Mouse (Mus musculus) embryonic facial prominence, embryonic 12.5 days (tissue): ENCODE data around the gene Pold1. TPM values are rescaled to one million over a fixed set of nuclear protein-coding genes. Genes with fewer than 3 reads are reported as not detected.
A peak's percentile ranks its signal among the peaks of the same experiment; 100 is the strongest.

Experiments
- ATAC-seq: fragments of 200-750 bp; cut with Nextera tagmentation; 2 replicates; pipeline ENCODE4 v1.8.0; 2017; ENCODE audit not compliant: insufficient number of reproducible peaks, insufficient read depth, low FRiP score, low TSS enrichment
- H3K27ac ChIP-seq: fragments of 300-500 bp; sonication (generic); 2 replicates; pipeline ENCODE4 v1.5.1; 2016; ENCODE audit warnings: mild to moderate bottlenecking
- H3K27me3 ChIP-seq: fragments of 300-500 bp; sonication (generic); 2 replicates; pipeline ENCODE4 v1.6.1; 2016; ENCODE audit warnings: mild to moderate bottlenecking, moderate library complexity
- H3K36me3 ChIP-seq: fragments of 300-500 bp; sonication (generic); 2 replicates; pipeline ENCODE4 v1.6.1; 2016; ENCODE audit warnings: mild to moderate bottlenecking
- H3K4me1 ChIP-seq: fragments of 300-500 bp; sonication (generic); 2 replicates; pipeline ENCODE4 v1.6.1; 2016
- H3K4me2 ChIP-seq: fragments of 300-500 bp; sonication (generic); replicated peaks from 2 replicates; pipeline ENCODE4 v1.6.1; 2016; ENCODE audit warnings: mild to moderate bottlenecking, moderate library complexity
- H3K4me3 ChIP-seq: fragments of 300-500 bp; sonication (generic); 2 replicates; pipeline ENCODE4 v1.5.1; 2016; ENCODE audit warnings: mild to moderate bottlenecking
- H3K9ac ChIP-seq: fragments of 300-500 bp; sonication (generic); 2 replicates; pipeline ENCODE4 v1.6.1; 2016; ENCODE audit warnings: mild to moderate bottlenecking, moderate library complexity
- H3K9me3 ChIP-seq: fragments of 300-500 bp; sonication (generic); 2 replicates; pipeline ENCODE4 v1.6.1; 2016; ENCODE audit warnings: mild to moderate bottlenecking, moderate library complexity
- WGBS: fragments of 180-500 bp; shearing (Covaris S2); methylation state at CpG from one replicate; pipeline ENCODE4 v1.1.7; 2016; 5-methylcytosine and 5-hydroxymethylcytosine counted together
- polyA plus RNA-seq: library from polyadenylated mRNA; unstranded; fragments of >200 nt; fragmentation: Nextera tagmentation; extraction: Ambion mirVana; gene quantifications from 2 replicates; pipeline ENCODE4 v1.2.1, GENCODE M21; 2016

The Pold1 gene
- polyA plus RNA-seq, 1 experiment from 2014 or later = 125 TPM

DNA sequence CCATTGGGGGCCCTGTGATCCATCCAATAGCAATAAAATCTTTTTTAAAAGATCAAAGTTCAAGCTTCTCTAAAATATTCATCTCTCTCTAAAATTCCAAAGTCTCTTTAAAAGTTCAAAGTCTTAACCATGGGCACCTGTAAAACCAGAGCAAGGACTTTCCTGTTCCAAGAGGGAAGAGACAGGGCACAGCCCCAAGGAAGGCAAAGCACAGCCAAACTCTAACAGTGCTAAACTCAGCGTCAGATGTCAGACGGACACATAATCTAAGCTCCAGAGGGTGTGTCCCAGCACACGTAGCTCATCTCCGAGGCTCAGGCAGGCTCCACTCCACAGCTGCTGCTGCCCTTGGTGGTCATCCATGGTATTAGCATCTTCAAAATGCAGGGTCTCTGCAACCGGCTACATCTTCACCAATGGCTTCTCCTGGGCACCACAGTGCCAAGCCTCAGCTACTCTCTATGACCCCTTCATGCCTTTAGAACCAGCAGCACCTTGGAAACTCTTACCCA is 27.7 kb upstream of the Pold1 start:
- H3K36me3 ChIP-seq = no peaks in the 10 kb centered on the region
- H3K9ac ChIP-seq = no peak overlapping the region
- no peak overlapping the region for H3K4me2 ChIP-seq
- no peaks in the 10 kb centered on the region for H3K4me1 ChIP-seq
- 0 out of 2 replicates have a peak, but pooled peaks cover 3% of the 10 kb centered on the region for H3K9me3 ChIP-seq
- H3K27me3 ChIP-seq = no peaks in the 10 kb centered on the region
- no peak for ATAC-seq
- H3K4me3 ChIP-seq = no peak overlapping the region
- 43% methylated on average over 5 of the region's 5 CpGs for WGBS
- no peak overlapping the region for H3K27ac ChIP-seq

DNA sequence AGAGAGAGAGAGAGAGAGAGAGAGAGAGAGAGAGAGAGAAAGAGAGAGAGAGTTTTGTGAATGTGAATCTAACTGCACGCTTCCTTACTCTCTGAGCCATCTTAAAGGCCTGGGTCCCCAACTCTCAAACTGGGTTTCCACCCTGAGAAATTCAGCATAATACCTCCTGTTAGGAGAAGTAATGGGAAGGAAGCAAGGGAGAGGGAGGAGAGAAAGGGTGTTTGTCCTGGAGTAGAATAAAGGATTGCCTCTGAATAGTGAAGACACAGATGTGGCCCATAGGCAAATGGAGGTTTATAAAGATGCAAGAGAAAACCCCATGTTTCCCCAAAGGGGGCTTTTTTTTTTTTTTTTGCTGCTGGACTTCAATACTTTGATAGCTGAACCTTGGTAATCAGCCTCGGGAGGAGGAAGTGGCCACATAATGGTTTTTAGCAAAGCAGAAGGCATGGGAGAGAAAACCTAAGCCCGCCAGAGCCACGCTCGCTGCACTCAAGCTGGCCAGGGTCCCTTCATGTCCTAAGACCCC is 24.4 kb upstream of the Pold1 start:
- no peak for ATAC-seq
- Histone ChIP-seq H3K4me1 (no peaks in the 10 kb centered on the region), H3K9me3 (no peaks in the 10 kb centered on the region), H3K4me2 (no peak overlapping the region), H3K27me3 (no peaks in the 10 kb centered on the region), H3K27ac (no peak overlapping the region), H3K9ac (no peak overlapping the region), H3K36me3 (no peaks in the 10 kb centered on the region), H3K4me3 (no peak overlapping the region)
- 70% methylated on average over 5 of the region's 5 CpGs for WGBS

DNA sequence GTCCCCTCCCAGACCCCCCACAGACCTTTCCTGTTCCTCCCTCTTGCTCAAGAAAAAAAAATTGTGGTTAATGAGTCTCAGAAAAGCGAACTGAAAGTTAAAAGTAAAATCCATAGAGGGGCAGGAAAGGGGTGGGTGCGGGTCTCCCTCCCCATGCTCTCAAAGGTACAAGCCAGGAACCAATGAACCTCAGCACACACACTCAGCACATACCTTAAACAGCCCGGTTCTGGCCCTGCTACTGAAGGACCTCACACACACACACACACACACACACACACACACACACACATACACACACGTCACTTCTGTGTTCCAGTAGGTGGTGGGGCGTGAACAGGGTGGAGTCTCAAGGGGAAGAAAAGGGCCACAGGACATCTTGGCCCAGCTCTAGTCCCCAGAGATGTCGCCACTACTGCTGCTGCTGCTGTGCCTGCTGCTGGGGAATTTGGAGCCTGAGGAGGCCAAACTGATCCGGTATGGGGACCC is 23.6 kb upstream of the Pold1 start, which contains the start of gene Napsa:
Napsa (plus strand) TSS at position 168 of the 489 bp plus-strand sequence.
- Histone ChIP-seq H3K4me2 (no peak within 1 kb of the TSS), H3K4me1 (no peaks in the 10 kb centered on the region), H3K9me3 (no peaks in the 10 kb centered on the region), H3K27ac (no peak within 1 kb of the TSS), H3K36me3 (no peaks in the 10 kb centered on the region), H3K9ac (no peak within 1 kb of the TSS), H3K27me3 (no peaks in the 10 kb centered on the region), H3K4me3 (no peak within 1 kb of the TSS)
- no peak for ATAC-seq
- 31% methylated on average over 7 of the region's 7 CpGs for WGBS

DNA sequence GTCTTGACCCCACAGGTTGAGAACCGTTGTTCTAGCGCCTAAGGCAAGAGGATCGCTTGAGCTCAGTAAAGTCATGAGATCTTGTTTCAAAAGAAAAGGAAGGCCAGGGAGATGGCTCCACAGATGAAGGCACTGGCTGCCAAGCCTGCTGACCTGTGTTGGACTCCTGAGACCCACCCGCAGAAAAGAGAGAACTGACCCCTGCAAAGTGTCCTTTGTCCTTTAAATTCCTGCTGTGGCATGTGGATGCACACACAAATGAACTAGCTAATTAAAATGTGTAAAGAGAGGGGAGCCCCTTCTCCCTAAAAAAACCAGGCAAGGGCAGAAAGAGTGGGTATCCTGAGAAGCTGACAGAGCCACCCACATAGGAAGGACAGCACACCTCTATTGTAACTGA is 23.2 kb upstream of the Pold1 start:
- no peak for ATAC-seq
- no peak overlapping the region for H3K9ac ChIP-seq
- H3K27me3 ChIP-seq = no peaks in the 10 kb centered on the region
- no peak overlapping the region for H3K27ac ChIP-seq
- 31% methylated on average over 4 of the region's 4 CpGs for WGBS
- H3K4me1 ChIP-seq = no peaks in the 10 kb centered on the region
- no peaks in the 10 kb centered on the region for H3K36me3 ChIP-seq
- no peaks in the 10 kb centered on the region for H3K9me3 ChIP-seq
- H3K4me2 ChIP-seq = no peak overlapping the region
- H3K4me3 ChIP-seq = no peak overlapping the region

DNA sequence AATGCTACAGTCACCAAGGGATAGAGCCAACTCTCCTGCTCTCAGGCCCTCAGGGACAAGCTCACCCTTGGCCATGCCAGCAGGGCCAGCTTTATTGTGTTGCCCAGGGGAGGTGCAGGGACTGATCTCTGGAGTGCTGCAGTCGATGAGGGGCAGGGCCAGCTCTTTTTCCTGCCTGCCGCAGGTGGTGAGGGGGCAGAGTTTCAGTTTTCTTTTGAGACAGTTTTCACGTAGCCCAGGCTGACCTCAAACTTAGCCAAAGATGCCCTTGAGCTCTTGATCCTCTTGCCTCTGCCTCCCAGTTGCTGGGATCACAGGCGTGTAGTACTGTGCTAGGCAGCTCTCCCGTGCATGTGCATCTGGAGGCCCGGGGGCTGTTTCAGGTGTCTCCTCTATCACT is 22.3 kb upstream of the Pold1 start:
- H3K4me3 ChIP-seq = no peak overlapping the region
- H3K9ac ChIP-seq = no peak overlapping the region
- 81% methylated on average over 6 of the region's 6 CpGs for WGBS
- H3K27me3 ChIP-seq = no peaks in the 10 kb centered on the region
- no peak overlapping the region for H3K27ac ChIP-seq
- no peaks in the 10 kb centered on the region for H3K4me1 ChIP-seq
- no peak for ATAC-seq
- H3K9me3 ChIP-seq = no peaks in the 10 kb centered on the region
- no peaks in the 10 kb centered on the region for H3K36me3 ChIP-seq
- no peak overlapping the region for H3K4me2 ChIP-seq

DNA sequence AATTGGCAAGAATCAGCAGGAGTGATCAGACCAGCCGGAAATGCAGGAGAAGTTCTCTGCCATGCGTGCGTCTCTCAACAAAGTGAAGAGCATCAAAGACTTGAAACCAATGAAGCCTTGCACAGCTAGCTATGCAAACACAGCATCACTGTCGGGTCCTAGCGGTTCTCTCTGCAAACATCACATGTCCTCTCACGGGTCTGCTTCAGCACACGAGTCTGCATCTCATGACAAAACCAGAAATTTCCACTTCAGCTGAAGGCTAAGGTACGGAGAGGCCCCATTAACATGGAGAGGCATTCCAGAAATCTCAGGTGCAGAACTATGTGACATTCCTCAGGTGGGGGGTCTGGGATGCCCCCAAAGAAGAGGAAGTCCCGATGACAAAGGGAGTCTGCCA is 20.2 kb upstream of the Pold1 start:
- Histone ChIP-seq H3K27me3 (no peaks in the 10 kb centered on the region), H3K27ac (no peak overlapping the region), H3K36me3 (no peaks in the 10 kb centered on the region), H3K9me3 (no peaks in the 10 kb centered on the region), H3K4me1 (no peaks in the 10 kb centered on the region), H3K9ac (no peak overlapping the region), H3K4me3 (no peak overlapping the region), H3K4me2 (no peak overlapping the region)
- 71% methylated on average over 9 of the region's 9 CpGs for WGBS
- ATAC-seq = no peak

DNA sequence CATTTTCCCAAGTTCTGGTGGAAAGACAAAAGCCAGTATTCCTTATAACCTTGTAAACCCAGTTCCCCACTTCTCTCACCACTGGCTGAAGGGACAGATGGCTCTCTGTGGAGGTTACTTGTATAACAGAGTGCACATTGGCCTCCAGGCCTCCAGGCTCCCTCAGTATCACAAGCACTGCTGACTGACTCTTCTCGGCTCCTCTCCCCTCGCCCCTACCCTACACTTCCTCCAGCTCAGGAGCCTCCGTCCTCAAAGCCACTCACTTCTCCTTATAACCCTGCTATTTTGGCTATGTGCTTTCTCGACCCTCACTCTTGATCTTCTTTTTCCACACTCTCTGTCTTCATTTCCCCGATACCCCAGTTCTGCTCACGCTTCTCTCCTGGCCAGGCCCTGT is 16.8 kb upstream of the Pold1 start:
- Histone ChIP-seq H3K9me3 (no peaks in the 10 kb centered on the region), H3K36me3 (no peaks in the 10 kb centered on the region), H3K4me3 (no peak overlapping the region), H3K4me2 (no peak overlapping the region), H3K4me1 (no peaks in the 10 kb centered on the region), H3K9ac (no peak overlapping the region), H3K27ac (no peak overlapping the region), H3K27me3 (no peaks in the 10 kb centered on the region)
- WGBS = 75% methylated on average over 6 of the region's 6 CpGs
- ATAC-seq = no peak

DNA sequence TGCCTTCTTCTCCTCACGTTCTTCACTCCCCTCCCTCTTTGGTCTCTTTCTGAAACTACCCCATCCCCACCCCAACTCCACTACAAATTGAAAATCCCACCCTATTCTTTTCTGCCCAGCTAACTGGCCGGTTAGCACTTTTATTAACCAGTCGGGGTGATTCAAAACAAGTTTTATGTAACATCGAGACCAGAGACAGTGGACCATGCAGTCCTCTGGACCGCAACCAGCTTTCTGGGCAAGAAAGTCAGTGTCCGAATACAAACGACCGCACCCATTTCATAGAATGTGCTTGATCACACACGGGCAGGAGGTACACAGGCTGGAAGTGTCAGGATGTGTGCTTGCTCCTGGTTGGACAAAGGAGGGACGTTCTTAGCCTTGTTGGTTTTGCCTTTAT is 15.8 kb upstream of the Pold1 start:
- H3K9me3 ChIP-seq = no peaks in the 10 kb centered on the region
- H3K27me3 ChIP-seq = no peaks in the 10 kb centered on the region
- no peaks in the 10 kb centered on the region for H3K4me1 ChIP-seq
- H3K4me3 ChIP-seq = no peak overlapping the region
- no peaks in the 10 kb centered on the region for H3K36me3 ChIP-seq
- no peak overlapping the region for H3K9ac ChIP-seq
- ATAC-seq = no peak
- H3K27ac ChIP-seq = no peak overlapping the region
- H3K4me2 ChIP-seq = no peak overlapping the region
- WGBS = 82% methylated on average over 10 of the region's 10 CpGs

DNA sequence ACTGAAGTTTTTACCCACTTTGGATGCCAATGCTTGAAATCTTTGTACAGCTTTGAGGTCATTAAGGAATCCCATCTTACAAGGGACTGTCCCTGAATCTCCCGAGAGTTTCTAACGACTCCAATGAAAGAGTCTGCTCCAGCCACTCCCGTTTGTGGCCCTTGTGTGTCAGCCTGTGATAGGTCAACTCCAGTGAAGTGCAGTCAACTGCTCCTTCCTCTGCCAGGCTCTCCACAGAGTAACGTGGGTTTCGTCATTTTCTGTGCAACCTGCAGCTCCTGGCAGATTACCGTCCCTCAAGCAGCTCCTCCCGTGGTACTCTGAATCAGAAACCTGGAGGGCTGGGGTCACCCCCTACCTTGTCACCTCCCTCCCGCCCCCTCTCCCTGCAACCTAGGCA is 14.6 kb upstream of the Pold1 start:
- Histone ChIP-seq H3K9ac (no peak overlapping the region), H3K4me1 (no peaks in the 10 kb centered on the region), H3K9me3 (no peaks in the 10 kb centered on the region), H3K4me3 (no peak overlapping the region), H3K36me3 (no peaks in the 10 kb centered on the region), H3K27ac (no peak overlapping the region), H3K4me2 (no peak overlapping the region), H3K27me3 (no peaks in the 10 kb centered on the region)
- WGBS = 49% methylated on average over 8 of the region's 8 CpGs
- no peak for ATAC-seq

DNA sequence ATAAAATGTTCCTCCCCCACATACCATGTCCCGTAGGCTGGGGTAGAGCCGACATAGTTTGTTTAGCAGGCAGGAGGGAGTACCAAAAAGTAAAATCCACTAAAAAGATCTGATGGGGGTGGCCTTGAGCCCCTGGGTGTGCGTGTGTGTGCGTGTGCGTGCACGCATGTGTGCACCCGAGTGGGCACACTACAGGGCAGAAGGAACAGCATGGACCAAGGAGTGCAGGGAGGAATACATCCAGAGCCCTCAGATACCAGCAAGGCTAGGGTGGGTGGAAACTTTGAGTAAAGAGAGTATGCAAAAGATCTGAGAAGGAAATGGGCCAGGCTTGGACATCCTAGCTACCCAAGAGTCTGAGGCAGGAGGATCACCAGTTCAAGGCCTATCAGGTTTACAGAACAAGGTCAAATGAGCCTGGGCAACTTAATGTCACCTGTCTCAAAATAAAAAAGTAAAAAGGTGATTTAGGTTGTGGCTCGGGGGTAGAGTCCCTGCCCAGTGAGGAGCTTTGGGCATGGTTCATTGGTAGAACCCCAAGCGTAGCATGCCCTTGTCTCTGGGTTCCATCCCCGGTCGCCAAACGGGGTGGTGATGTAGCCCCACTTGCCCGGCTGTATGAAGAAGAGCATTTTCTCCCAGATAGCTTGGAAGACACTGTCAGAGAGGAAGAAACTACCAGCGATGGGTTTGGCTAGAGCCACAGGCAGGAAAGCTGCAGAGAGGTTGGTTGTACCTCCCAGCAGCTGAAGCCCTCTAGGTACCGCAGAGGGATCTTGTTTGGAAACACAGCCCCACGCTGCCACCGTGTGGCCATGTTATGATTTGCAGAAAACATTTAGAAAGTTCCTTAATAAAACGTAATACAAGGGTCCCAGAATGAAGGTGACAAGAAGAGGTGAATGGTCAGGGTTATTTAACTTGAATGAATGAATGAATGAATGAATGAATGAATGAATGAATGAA is 12.1 kb upstream of the Pold1 start:
- Histone ChIP-seq H3K4me1 (no peaks in the 10 kb centered on the region), H3K4me2 (no peak overlapping the region), H3K27me3 (no peaks in the 10 kb centered on the region), H3K4me3 (no peak overlapping the region), H3K36me3 (no peaks in the 10 kb centered on the region), H3K27ac (no peak overlapping the region), H3K9ac (no peak overlapping the region), H3K9me3 (no peaks in the 10 kb centered on the region)
- WGBS = 52% methylated on average over 18 of the region's 18 CpGs
- ATAC-seq = no peak

DNA sequence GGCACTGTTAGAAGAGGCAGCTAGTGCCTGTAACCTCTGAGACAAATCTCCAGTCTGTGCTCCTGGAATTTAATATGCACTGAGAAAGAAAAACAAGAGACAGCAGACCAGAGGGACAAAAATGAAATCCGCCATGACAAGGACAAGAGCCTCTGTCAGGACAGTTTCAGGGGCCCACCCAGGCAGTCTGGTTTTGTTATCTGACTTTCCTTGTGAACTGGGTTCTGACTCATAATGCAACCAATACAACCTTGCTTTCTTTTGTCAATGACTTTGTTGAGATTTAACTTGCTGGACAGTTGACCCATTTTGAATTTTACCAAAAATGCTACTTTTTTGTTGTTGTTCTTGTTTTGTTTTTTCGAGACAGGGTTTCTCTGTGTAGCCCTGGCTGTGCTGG is 9.0 kb upstream of the Pold1 start:
- H3K4me3 ChIP-seq = no peak overlapping the region
- 70% methylated on average over 2 of the region's 2 CpGs for WGBS
- H3K27ac ChIP-seq = no peak overlapping the region
- no peaks in the 10 kb centered on the region for H3K36me3 ChIP-seq
- no peak overlapping the region for H3K4me2 ChIP-seq
- H3K9me3 ChIP-seq = no peaks in the 10 kb centered on the region
- ATAC-seq = no peak
- no peaks in the 10 kb centered on the region for H3K27me3 ChIP-seq
- H3K4me1 ChIP-seq = peaks cover 6% of the 10 kb centered on the region
- H3K9ac ChIP-seq = no peak overlapping the region; the same call in 1 of the 2 replicates

DNA sequence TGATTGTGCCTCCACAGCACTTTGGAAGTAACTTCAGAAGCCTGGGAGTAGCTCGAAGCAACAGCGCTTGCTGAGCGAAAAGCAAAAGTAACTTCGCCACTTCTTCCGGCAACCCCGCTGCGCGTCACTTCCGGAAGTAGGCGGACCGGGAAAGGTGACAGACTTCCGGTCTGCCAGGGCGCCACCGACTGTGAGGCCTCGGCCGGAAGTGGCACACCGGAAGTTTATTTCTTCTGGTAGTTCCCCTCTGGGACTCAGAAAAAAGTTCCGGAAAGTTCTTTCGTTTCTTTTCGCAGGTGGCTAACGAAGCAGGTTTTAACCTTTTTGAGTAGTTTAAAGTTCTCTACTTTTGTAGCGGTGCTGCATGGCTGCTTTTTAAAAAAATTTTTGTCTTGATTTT is 5.2 kb upstream of the Pold1 start, which contains the start of gene Nr1h2:
Nr1h2 (minus strand) TSS at position 126 of the 400 bp plus-strand sequence.
- peak within 1 kb of the TSS; percentile 96 for H3K27ac ChIP-seq
- H3K36me3 ChIP-seq = peaks cover 28% of the 10 kb centered on the region
- H3K4me1 ChIP-seq = peaks cover 9% of the 10 kb centered on the region
- H3K9me3 ChIP-seq = no peaks in the 10 kb centered on the region
- peak; percentile 54 for ATAC-seq
- WGBS = under 1% methylated on average over 22 of the region's 22 CpGs
- H3K4me2 ChIP-seq = peak within 1 kb of the TSS; percentile 47
- peak within 1 kb of the TSS; percentile 74 for H3K4me3 ChIP-seq
- no peaks in the 10 kb centered on the region for H3K27me3 ChIP-seq
- peak within 1 kb of the TSS; percentile 48 for H3K9ac ChIP-seq
